Mouse (Mus musculus) intestine, embryonic 15.5 days (tissue): ENCODE results near the gene Gm7247. TPM values are rescaled to one million over a fixed set of nuclear protein-coding genes. Genes with fewer than 3 reads are reported as not detected.
"Not testable (repeated sequence)": the region's sequence is repeated elsewhere in the genome, so short reads cannot be mapped to it uniquely, and the experiment has no call there.

ENCODE experiments used
- ATAC-seq: fragments of 200-750 bp; cut with Nextera tagmentation; 2 replicates; pipeline ENCODE4 v1.8.0; 2017; ENCODE audit warnings: moderate TSS enrichment, moderate library complexity
- H3K27ac ChIP-seq: fragments of 300-500 bp; sonication (generic); 2 replicates; pipeline ENCODE4 v1.5.1; 2015; ENCODE audit warnings: mild to moderate bottlenecking, inconsistent platforms
- H3K27me3 ChIP-seq: fragments of 300-500 bp; sonication (generic); replicated peaks from 2 replicates; pipeline ENCODE4 v1.6.1; 2015; ENCODE audit warnings: inconsistent platforms
- H3K36me3 ChIP-seq: fragments of 300-500 bp; sonication (generic); 2 replicates; pipeline ENCODE4 v1.6.1; 2015; ENCODE audit warnings: inconsistent platforms
- H3K4me1 ChIP-seq: fragments of 300-500 bp; sonication (generic); replicated peaks from 2 replicates; pipeline ENCODE4 v1.6.1; 2015; ENCODE audit warnings: inconsistent platforms
- H3K4me2 ChIP-seq: fragments of 300-500 bp; sonication (generic); replicated peaks from 2 replicates; pipeline ENCODE4 v1.6.1; 2015; ENCODE audit warnings: mild to moderate bottlenecking, inconsistent platforms
- H3K4me3 ChIP-seq: fragments of 300-500 bp; sonication (generic); replicated peaks from 2 replicates; pipeline ENCODE4 v1.5.1; 2015; ENCODE audit warnings: inconsistent platforms
- H3K9ac ChIP-seq: fragments of 300-500 bp; sonication (generic); 2 replicates; pipeline ENCODE4 v1.6.1; 2015; ENCODE audit warnings: inconsistent platforms
- H3K9me3 ChIP-seq: fragments of 300-500 bp; sonication (generic); 2 replicates; pipeline ENCODE4 v1.6.1; 2016; ENCODE audit warnings: inconsistent platforms
- WGBS: fragments of 180-500 bp; shearing (Covaris S2); methylation state at CpG from one replicate; pipeline ENCODE4 v1.1.7; 2015; 5-methylcytosine and 5-hydroxymethylcytosine counted together
- polyA plus RNA-seq: library from polyadenylated mRNA; unstranded; fragments of >200 nt; fragmentation: Nextera tagmentation; extraction: Ambion mirVana; gene quantifications from 2 replicates; pipeline ENCODE4 v1.2.1, GENCODE M21; 2015

Gm7247 gene
- polyA plus RNA-seq, result not detected in 2 replicates

DNA sequence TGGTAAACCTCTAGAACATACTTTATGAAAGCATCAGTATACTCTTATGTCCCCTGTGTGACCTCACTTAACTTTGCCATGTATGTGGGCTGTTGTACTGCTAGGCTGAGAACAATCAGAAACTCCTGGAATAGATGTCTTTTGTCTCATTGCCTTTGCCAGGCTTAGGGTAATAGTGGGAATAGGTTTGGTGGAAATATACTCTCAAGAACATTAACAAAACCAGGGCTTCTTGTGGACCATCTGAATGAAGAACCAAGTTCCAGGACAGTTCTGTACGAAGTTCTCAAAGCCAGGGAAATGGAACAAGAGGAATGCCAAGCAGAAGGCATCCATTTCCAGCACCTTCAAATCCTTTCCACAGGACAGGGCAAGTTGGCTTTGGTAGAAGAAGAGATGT lies at the start of gene Gm7247:
Gene Gm7247 (plus strand): TSS at position 301 of the 400 bp plus-strand sequence.
- no peaks in the 10 kb centered on the region for H3K4me1 ChIP-seq
- ATAC-seq, result no peak
- no peak within 1 kb of the TSS for H3K27ac ChIP-seq
- 78% methylated on average over 1 of the region's 1 CpGs for WGBS
- no peaks in the 10 kb centered on the region for H3K27me3 ChIP-seq
- H3K36me3 ChIP-seq, result no peaks in the 10 kb centered on the region
- no peaks in the 10 kb centered on the region for H3K9me3 ChIP-seq
- no peak within 1 kb of the TSS for H3K4me3 ChIP-seq
- H3K4me2 ChIP-seq, result no peak within 1 kb of the TSS
- no peak within 1 kb of the TSS for H3K9ac ChIP-seq

DNA sequence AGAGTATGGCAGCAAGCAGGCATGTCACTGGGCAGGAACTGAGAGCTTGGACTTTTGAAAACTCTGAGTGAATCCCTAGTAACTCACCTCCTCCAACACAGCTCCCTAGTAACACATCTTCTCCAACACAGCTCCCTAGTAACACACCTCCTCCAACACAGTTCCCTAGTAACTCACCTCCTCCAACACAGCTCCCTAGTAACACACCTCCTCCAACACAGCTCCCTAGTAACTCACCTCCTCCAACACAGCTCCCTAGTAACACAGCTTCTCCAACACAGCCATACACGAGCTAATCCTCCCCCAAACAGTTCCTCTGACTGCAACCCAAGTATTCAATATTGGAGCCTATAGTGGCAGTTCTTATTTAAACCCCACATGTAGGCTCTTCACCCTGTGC lies 37.6 kb upstream of the Gm7247 start:
- WGBS, result 26% methylated on average over 1 of the region's 1 CpGs
- H3K27ac ChIP-seq, result no peak overlapping the region

GRCm38 (mm10) chr14:51346027-51346426 lies 15.5 kb upstream of the Gm7247 start:
- Histone ChIP-seq H3K4me2 (no peak overlapping the region), H3K27ac (no peak overlapping the region), H3K27me3 (no peaks in the 10 kb centered on the region), H3K9me3 (no peaks in the 10 kb centered on the region), H3K9ac (no peak overlapping the region), H3K4me1 (no peaks in the 10 kb centered on the region), H3K4me3 (no peak overlapping the region), H3K36me3 (no peaks in the 10 kb centered on the region)
- ATAC-seq, result no peak

More for the DNA sequence above, 37.6 kb upstream of the Gm7247 start:
- H3K4me1 ChIP-seq, result no peaks in the 10 kb centered on the region
- H3K9ac ChIP-seq, result no peak overlapping the region
- no peaks in the 10 kb centered on the region for H3K9me3 ChIP-seq
- H3K36me3 ChIP-seq, result no peaks in the 10 kb centered on the region
- H3K4me2 ChIP-seq, result no peak overlapping the region
- H3K4me3 ChIP-seq, result no peak overlapping the region
- ATAC-seq, result no peak
- no peaks in the 10 kb centered on the region for H3K27me3 ChIP-seq

DNA sequence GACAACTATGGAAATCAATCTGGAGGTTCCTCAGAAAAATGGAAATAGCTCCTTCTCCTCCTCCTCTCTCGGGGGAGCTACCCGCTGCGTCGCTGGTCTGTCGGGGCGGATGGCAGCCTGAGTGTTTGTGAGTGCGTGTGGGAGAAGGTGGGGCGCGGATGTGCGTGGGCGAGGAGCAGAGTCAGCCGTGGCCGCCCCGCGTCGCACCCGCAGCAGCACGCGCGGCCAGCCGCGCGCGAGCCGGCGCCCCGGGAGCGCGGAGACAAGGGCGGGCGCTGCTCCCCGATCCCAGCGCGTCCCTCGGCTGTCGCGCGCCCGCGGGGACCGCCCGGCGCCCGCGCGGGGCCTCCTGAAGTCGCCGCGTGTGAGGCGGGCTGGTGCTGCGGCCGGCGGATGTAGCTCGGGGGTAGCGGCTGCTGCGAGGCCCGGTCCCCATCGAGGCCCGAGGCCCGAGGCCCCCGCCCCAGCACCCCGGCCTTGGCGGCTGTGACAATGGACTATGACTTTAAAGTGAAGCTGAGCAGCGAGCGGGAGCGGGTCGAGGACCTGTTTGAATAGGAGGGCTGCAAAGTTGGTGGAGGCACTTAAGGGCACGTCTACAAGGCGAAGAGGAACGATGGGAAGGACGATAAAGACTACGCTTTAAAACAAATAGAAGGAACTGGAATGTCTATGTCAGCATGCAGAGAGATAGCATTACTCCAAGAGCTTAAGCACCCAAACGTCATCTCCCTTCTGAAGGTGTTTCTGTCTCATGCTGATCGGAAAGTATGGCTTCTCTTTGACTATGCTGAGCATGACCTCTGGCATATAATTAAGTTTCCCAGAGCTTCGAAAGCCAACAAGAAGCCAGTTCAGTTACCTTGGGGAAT lies 3.2 kb upstream of the Gm7247 start:
- Histone ChIP-seq H3K4me1 (no peaks in the 10 kb centered on the region), H3K27ac (no peak overlapping the region), H3K36me3 (no peaks in the 10 kb centered on the region), H3K27me3 (no peaks in the 10 kb centered on the region), H3K4me3 (peak overlapping the region; percentile 47), H3K9me3 (no peaks in the 10 kb centered on the region), H3K4me2 (peak overlapping the region; percentile 93), H3K9ac (peak overlapping the region; percentile 47)
- peak; percentile 75 for ATAC-seq
- 4% methylated on average over 70 of the region's 75 CpGs for WGBS

DNA sequence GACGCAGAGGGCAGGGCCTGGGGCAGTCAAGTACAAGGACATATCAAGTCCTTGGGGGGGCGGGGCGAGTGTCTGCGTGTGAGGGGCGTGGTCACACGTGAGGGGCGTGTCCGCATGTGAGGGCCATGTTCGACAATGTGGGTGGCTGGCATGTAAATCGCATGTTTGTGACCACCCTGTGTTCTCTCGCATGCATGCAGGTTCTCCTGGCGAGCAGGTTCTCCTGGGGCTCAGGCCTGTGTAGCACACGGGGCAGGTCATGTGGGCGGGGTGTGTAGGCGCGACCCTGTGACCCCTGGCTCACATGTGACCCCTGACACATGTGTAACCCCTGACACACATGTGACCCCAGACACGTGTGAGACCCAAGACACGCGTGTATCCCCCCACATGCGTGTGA lies 21.2 kb downstream of the Gm7247 start:
- no peaks in the 10 kb centered on the region for H3K4me1 ChIP-seq
- no peak for ATAC-seq
- H3K27me3 ChIP-seq, result no peaks in the 10 kb centered on the region
- WGBS, result 92% methylated on average over 20 of the region's 20 CpGs
- H3K4me3 ChIP-seq, result no peak overlapping the region
- no peak overlapping the region for H3K4me2 ChIP-seq
- H3K9me3 ChIP-seq, result no peaks in the 10 kb centered on the region
- H3K9ac ChIP-seq, result no peak overlapping the region
- no peak overlapping the region for H3K27ac ChIP-seq
- no peaks in the 10 kb centered on the region for H3K36me3 ChIP-seq

DNA sequence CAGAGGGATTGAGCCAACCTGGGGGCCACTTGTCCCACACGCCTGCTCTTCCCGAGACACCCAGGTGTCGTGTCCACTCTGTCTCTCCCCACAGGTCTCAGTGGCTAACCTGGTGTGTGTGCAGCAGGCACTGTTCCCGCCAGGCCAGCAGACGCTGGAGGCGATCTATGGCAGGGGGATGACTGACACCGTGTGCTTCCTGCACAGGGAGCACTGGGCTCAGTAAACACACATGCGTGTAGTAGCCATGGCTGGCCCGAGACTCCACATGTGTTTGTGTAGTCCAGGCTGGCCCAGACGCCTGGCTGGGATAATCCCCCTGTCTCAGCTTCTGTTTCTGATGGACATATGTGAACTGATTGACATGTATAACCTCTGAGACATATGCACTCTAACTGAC lies 22.8 kb downstream of the Gm7247 start:
- H3K4me3 ChIP-seq, result no peak overlapping the region
- 96% methylated on average over 10 of the region's 10 CpGs for WGBS
- no peaks in the 10 kb centered on the region for H3K4me1 ChIP-seq
- no peaks in the 10 kb centered on the region for H3K27me3 ChIP-seq
- no peak for ATAC-seq
- no peak overlapping the region for H3K27ac ChIP-seq
- 0 out of 2 replicates have a peak, but pooled peaks cover 3% of the 10 kb centered on the region for H3K9me3 ChIP-seq
- H3K4me2 ChIP-seq, result no peak overlapping the region
- no peaks in the 10 kb centered on the region for H3K36me3 ChIP-seq
- no peak overlapping the region for H3K9ac ChIP-seq

DNA sequence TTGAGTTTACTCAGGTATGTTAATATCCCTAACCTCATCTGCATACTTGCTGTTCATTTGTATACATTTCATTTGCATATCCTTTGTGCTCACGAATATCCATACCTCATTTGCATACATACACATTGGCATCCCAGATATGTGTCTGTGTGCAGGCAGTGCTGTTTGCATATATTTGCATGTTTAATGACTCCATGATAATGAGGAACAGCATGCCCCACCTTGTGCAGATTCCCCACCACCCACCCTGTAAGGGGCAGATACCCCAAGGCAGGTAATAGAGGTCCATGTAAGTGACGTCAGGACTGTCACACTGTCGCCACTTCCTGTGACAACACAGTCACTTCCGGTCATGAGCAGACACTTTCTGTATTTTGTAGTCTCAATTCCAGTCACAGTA lies 24.2 kb downstream of the Gm7247 start:
- H3K9ac ChIP-seq, result no peak overlapping the region
- no peak overlapping the region for H3K27ac ChIP-seq
- H3K9me3 ChIP-seq, result 0 out of 2 replicates have a peak, but pooled peaks cover 3% of the 10 kb centered on the region
- H3K27me3 ChIP-seq, result no peaks in the 10 kb centered on the region
- H3K4me1 ChIP-seq, result no peaks in the 10 kb centered on the region
- WGBS, result 89% methylated on average over 4 of the region's 4 CpGs
- no peak overlapping the region for H3K4me3 ChIP-seq
- ATAC-seq, result no peak
- no peaks in the 10 kb centered on the region for H3K36me3 ChIP-seq
- H3K4me2 ChIP-seq, result no peak overlapping the region

GRCm38 (mm10) chr14:51387768-51388167 lies 26.2 kb downstream of the Gm7247 start:
- no peak overlapping the region for H3K4me2 ChIP-seq
- no peak for ATAC-seq
- no peaks in the 10 kb centered on the region for H3K4me1 ChIP-seq
- H3K9ac ChIP-seq, result no peak overlapping the region
- H3K27me3 ChIP-seq, result no peaks in the 10 kb centered on the region
- H3K27ac ChIP-seq, result no peak overlapping the region
- no peak overlapping the region for H3K4me3 ChIP-seq
- H3K36me3 ChIP-seq, result no peaks in the 10 kb centered on the region
- 0 out of 2 replicates have a peak, but pooled peaks cover 3% of the 10 kb centered on the region for H3K9me3 ChIP-seq
- 98% methylated on average over 8 of the region's 8 CpGs for WGBS

DNA sequence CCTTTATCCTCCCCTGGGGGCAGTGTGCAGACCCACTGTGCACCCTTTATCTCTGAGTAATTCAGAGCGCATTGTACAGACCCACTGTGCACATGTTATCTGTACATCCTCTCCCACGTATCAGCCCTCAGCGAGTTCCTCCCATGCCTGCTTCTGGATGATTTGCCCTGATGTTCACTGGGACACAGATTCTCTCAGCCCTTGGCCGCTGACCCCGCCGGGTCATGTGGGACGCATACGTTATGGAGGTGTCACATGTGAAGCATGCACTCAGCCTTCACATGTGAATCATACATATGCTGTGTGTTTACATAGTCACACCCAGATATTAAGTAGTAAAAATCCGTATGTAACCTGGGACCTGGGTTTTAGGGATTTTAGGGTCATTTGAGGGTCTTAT lies 26.7 kb downstream of the Gm7247 start:
- no peak; the same call in 1 of the 2 replicates for ATAC-seq
- 92% methylated on average over 9 of the region's 9 CpGs for WGBS

GRCm38 (mm10) chr14:51410520-51410919 lies 49.0 kb downstream of the Gm7247 start, which contains the start of gene Vmn2r88:
Gene Vmn2r88 (plus strand): TSS chr14:51410820.
- H3K27me3 ChIP-seq, result no peaks in the 10 kb centered on the region
- no peaks in the 10 kb centered on the region for H3K36me3 ChIP-seq
- H3K4me2 ChIP-seq, result no peak within 1 kb of the TSS
- H3K27ac ChIP-seq, result no peak within 1 kb of the TSS
- 82% methylated on average over 1 of the region's 1 CpGs for WGBS
- no peak within 1 kb of the TSS for H3K4me3 ChIP-seq
- no peaks in the 10 kb centered on the region for H3K4me1 ChIP-seq
- no peak for ATAC-seq
- no peak within 1 kb of the TSS for H3K9ac ChIP-seq
- H3K9me3 ChIP-seq, result no peaks in the 10 kb centered on the region

More for the DNA sequence above, 26.7 kb downstream of the Gm7247 start:
- Histone ChIP-seq H3K4me2 (no peak overlapping the region), H3K27ac (no peak overlapping the region), H3K27me3 (no peaks in the 10 kb centered on the region), H3K4me1 (no peaks in the 10 kb centered on the region), H3K9me3 (0 out of 2 replicates have a peak, but pooled peaks cover 3% of the 10 kb centered on the region), H3K4me3 (no peak overlapping the region), H3K9ac (no peak overlapping the region), H3K36me3 (no peaks in the 10 kb centered on the region)

DNA sequence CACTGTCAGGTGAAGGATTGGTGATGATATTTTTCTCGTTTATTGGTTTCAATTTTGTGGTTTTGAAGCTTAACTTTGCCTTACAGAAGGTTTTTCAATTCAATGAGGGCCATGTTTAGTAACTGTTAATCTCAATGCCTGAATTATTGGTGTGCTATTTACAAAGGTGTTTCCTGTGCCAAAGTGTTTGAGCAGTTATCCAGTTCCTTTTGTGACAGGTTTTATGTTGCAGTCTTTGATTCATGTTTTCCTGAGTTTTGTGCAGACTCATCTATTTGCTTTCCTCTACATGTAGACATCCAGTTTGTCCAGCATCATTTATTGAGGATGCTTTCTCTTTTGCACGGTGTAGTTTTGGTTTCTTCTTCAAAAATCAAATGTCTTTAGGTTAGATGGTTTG lies 62.3 kb downstream of the Gm7247 start:
- H3K9me3 ChIP-seq, result no peaks in the 10 kb centered on the region
- no peak overlapping the region for H3K4me2 ChIP-seq
- no peaks in the 10 kb centered on the region for H3K27me3 ChIP-seq
- WGBS, result 64% methylated on average over 2 of the region's 2 CpGs
- H3K4me3 ChIP-seq, result no peak overlapping the region
- no peak overlapping the region for H3K27ac ChIP-seq
- H3K4me1 ChIP-seq, result no peaks in the 10 kb centered on the region
- ATAC-seq, result no peak
- no peaks in the 10 kb centered on the region for H3K36me3 ChIP-seq
- H3K9ac ChIP-seq, result no peak overlapping the region

GRCm38 (mm10) chr14:51430138-51430537 lies 68.6 kb downstream of the Gm7247 start:
- H3K27ac ChIP-seq, H3K9ac ChIP-seq, H3K4me1 ChIP-seq, H3K4me3 ChIP-seq, ATAC-seq, H3K9me3 ChIP-seq, H3K4me2 ChIP-seq, H3K36me3 ChIP-seq, H3K27me3 ChIP-seq: not testable (repeated sequence)

GRCm38 (mm10) chr14:51434546-51434945 lies 73.0 kb downstream of the Gm7247 start:
- Histone ChIP-seq H3K27me3 (no peaks in the 10 kb centered on the region), H3K9me3 (no peaks in the 10 kb centered on the region), H3K4me1 (no peaks in the 10 kb centered on the region), H3K4me2 (no peak overlapping the region), H3K36me3 (no peaks in the 10 kb centered on the region), H3K27ac (no peak overlapping the region), H3K9ac (no peak overlapping the region), H3K4me3 (no peak overlapping the region)
- WGBS, result 91% methylated on average over 16 of the region's 16 CpGs
- ATAC-seq, result no peak
